Mouse (Mus musculus): ENCODE results near the gene Meis2.

- TF ChIP-seq CTCF (IDR thresholded peaks at IDR 0.05; ENCODE audit: low read depth) (no peak), EP300 (IDR thresholded peaks at IDR 0.05; ENCODE audit: low read depth) (no peak)
Observed at GRCm38 (mm10) chr2:115947714-115948226, 117.9 kb downstream of the Meis2 start.

All from liver, embryonic 14.5 days (tissue).